Mouse (Mus musculus) spleen, adult 2 months (tissue): Measurements from ENCODE around the gene March6. TPM values are rescaled to one million over a fixed set of nuclear protein-coding genes. Genes with fewer than 3 reads are reported as not detected.

Source experiments
- DNase-seq, 2 experiments: peaks; one replicate each; pipeline versions ENCODE4 v3.0.0 to v3.0.0-alpha.2; 2012 to 2021; ENCODE audit warnings: low spot score in 2 of 2, low read depth in 1 of 2
- H3K27ac ChIP-seq: fragments of 200-500 bp; 2 replicates; pipeline ENCODE4 v1.5.1; 2012; ENCODE audit warnings: low read length, inconsistent platforms; ENCODE audit not compliant: insufficient read depth
- H3K27me3 ChIP-seq: fragments of 200-500 bp; 2 replicates; pipeline ENCODE4 v1.6.1; 2012; ENCODE audit warnings: mild to moderate bottlenecking, moderate library complexity, low read length, inconsistent platforms; ENCODE audit not compliant: control insufficient read depth, insufficient read depth
- H3K36me3 ChIP-seq: fragments of 200-500 bp; 2 replicates; pipeline ENCODE4 v1.6.1; 2012; ENCODE audit warnings: mild to moderate bottlenecking, low read length, inconsistent platforms; ENCODE audit not compliant: control insufficient read depth, insufficient read depth
- H3K4me1 ChIP-seq: fragments of 200-500 bp; 2 replicates; pipeline ENCODE4 v1.6.1; 2011; ENCODE audit warnings: inconsistent platforms; ENCODE audit not compliant: control insufficient read depth, insufficient read depth, insufficient read length
- H3K4me3 ChIP-seq: fragments of 200-500 bp; 2 replicates; pipeline ENCODE4 v1.5.1; 2011; ENCODE audit warnings: mild to moderate bottlenecking, inconsistent platforms; ENCODE audit not compliant: insufficient read depth, insufficient read length; ENCODE audit errors: extremely low read depth
- CTCF ChIP-seq: fragments of 200-500 bp; IDR thresholded peaks from 2 replicates; pipeline ENCODE4 v1.5.1; 2011; ENCODE audit warnings: mild to moderate bottlenecking, inconsistent platforms; ENCODE audit not compliant: insufficient read depth, insufficient read length, insufficient replicate concordance; ENCODE audit errors: extremely low read depth
- POLR2A ChIP-seq: fragments of 200-500 bp; IDR thresholded peaks from 2 replicates; pipeline ENCODE4 v1.6.1; 2011; ENCODE audit warnings: low read depth, low read length, inconsistent platforms
- WGBS: fragments of 180-500 bp; shearing (Covaris S2); methylation state at CpG from one replicate; pipeline ENCODE4 v1.1.7; 2018; 5-methylcytosine and 5-hydroxymethylcytosine counted together
- polyA plus RNA-seq: library from polyadenylated mRNA; depleted of rRNA; stranded (reverse); fragments of >200 nt; gene quantifications from 2 replicates; pipeline ENCODE4 v1.2.3, GENCODE M21; 2012

March6 gene
- polyA plus RNA-seq, 1 experiment = 8.7 TPM

DNA sequence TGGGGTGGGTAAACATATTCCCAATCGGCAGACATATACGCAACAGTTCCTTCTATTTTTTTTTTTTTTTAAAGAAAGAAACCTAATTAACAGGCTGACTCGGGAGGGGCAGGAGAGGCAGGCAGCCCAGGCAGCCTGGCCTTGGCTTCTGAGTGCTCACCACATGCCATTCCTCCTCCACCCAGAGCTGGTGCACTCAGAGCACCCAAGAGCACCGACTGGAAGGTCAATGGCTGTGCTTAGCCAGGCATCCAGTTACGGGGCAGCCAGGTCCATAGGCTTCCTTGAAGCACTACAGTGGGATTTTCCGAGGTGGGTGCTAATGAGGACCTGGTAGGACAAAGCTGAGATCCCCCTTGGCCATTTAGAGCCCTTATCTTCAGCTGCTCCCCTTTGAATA, 88.9 kb downstream of the March6 start:
- Histone ChIP-seq H3K27ac (no peak overlapping the region), H3K27me3 (no peaks in the 10 kb centered on the region), H3K4me1 (no peaks in the 10 kb centered on the region), H3K36me3 (no peaks in the 10 kb centered on the region), H3K4me3 (no peak overlapping the region)
- WGBS = 86% methylated on average over 6 of the region's 6 CpGs
- DNase-seq = no peak
- TF ChIP-seq CTCF (no peak), POLR2A (no peak)

DNA sequence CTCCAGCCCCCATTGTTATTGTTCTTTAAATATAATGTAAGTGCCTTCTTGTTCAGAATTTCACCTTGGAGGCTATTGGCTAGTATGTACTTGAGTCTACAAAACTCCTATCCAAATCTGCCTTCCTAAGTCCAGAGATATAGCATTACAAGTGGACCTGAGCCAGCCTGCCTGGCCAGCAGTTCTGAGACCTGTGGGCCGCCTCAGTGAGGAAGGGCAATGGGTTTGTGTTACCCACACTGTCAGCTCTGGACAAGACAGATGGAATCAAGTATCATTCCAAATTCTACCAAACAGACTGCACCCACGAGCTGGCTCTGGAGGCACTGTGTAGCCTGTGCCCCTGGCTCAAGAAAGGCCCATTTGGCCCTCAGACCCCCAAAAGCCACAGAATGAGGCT, 94.0 kb downstream of the March6 start:
- TF ChIP-seq CTCF = no peak
- TF ChIP-seq POLR2A = no peak
- Histone ChIP-seq H3K27ac (no peak overlapping the region), H3K27me3 (no peaks in the 10 kb centered on the region), H3K4me3 (no peak overlapping the region), H3K4me1 (no peaks in the 10 kb centered on the region), H3K36me3 (no peaks in the 10 kb centered on the region)
- DNase-seq = no peak
- WGBS = 89% methylated on average over 2 of the region's 2 CpGs

DNA sequence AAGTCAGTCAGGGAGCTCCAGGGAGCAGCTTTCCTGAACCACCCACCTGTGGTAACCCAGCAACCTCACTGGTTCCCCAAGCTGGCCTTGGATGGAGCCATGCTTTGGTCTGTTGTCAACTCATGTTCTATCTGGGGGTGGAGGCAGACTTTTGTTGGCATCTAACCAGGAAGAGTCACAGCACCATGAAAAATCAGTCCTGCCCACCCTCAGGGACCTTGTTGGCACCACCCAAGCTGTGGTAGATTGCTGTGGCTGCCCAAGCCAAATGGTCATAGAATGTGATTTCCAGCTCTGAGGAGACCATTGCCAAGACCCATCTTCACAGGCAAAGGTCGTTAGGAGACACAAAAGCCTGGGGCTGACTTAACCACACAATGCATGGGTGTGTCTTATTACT, 94.8 kb downstream of the March6 start:
- Histone ChIP-seq H3K36me3 (no peaks in the 10 kb centered on the region), H3K4me1 (no peaks in the 10 kb centered on the region), H3K27me3 (no peaks in the 10 kb centered on the region), H3K4me3 (no peak overlapping the region), H3K27ac (no peak overlapping the region)
- no peak for DNase-seq
- WGBS = 58% methylated on average over 1 of the region's 1 CpGs
- TF ChIP-seq POLR2A (no peak), CTCF (no peak)

DNA sequence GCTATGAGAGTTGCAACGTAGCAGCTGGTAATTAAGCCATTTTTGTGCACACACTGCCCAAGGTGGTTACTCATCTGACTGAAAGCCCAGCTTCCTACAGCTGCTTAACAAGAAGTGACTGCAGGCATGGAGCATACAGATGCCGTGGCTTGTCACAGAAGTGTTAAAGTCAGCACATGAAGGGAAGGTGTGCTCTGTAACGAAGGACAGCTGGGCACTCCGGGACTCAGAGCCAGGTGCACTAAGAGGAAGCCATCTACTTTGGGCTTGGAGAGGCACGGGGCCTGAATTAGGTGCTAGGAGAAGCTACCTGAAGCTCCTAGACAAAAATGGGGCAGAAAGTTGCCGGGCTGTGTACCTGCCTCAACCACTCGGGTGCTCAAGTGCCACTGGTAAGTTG, 97.1 kb downstream of the March6 start:
- Histone ChIP-seq H3K27me3 (no peaks in the 10 kb centered on the region), H3K36me3 (no peaks in the 10 kb centered on the region), H3K27ac (no peak overlapping the region), H3K4me1 (no peaks in the 10 kb centered on the region), H3K4me3 (no peak overlapping the region)
- WGBS = 60% methylated on average over 7 of the region's 7 CpGs
- DNase-seq = no peak
- no peak for TF ChIP-seq POLR2A
- no peak for TF ChIP-seq CTCF

DNA sequence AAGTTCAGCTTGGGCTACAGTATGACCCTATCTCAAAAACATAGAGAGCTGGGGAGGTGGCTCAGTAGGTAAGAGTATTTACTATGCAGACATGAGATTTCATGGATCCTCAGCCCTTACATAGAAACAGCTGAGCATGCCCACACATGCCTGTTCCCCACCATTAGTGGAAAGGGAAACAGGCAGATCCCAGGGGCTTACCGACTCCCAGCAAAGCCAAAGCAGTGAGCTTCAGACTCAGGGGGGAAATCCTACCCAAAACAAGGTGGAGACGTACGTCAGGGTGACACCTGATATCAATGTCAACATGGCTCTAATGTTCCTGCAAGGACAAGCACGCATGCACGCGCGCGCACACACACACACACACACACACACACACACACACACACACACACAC, 99.0 kb downstream of the March6 start:
- no peak overlapping the region for H3K4me3 ChIP-seq
- WGBS = 94% methylated on average over 8 of the region's 8 CpGs
- H3K36me3 ChIP-seq = no peaks in the 10 kb centered on the region
- no peaks in the 10 kb centered on the region for H3K4me1 ChIP-seq
- no peak overlapping the region for H3K27ac ChIP-seq
- no peak for DNase-seq
- TF ChIP-seq POLR2A (no peak), CTCF (no peak)
- H3K27me3 ChIP-seq = no peaks in the 10 kb centered on the region

DNA sequence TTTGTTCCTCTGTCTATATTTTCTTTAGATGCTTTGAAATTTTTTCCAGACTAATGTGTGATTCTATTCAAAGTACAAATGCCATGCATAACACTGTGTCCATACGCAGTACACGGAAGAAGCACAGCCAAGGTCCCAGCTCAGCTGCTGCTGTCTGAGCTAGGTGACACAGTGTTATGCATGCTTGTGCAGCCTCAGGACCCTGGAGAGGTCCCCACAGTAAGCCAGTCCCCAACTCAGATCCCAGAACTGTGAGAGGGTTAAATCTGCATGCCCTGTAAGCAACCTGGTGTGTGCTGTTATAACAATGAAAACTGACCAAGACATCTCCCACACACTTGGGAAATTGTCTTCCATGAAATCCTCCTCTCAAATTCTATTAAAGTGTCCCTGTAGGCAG, 100.8 kb downstream of the March6 start:
- H3K36me3 ChIP-seq = no peaks in the 10 kb centered on the region
- H3K4me3 ChIP-seq = no peak overlapping the region
- WGBS = 87% methylated on average over 2 of the region's 2 CpGs
- no peaks in the 10 kb centered on the region for H3K4me1 ChIP-seq
- H3K27ac ChIP-seq = no peak overlapping the region
- TF ChIP-seq POLR2A (no peak), CTCF (no peak)
- H3K27me3 ChIP-seq = no peaks in the 10 kb centered on the region
- no peak for DNase-seq

DNA sequence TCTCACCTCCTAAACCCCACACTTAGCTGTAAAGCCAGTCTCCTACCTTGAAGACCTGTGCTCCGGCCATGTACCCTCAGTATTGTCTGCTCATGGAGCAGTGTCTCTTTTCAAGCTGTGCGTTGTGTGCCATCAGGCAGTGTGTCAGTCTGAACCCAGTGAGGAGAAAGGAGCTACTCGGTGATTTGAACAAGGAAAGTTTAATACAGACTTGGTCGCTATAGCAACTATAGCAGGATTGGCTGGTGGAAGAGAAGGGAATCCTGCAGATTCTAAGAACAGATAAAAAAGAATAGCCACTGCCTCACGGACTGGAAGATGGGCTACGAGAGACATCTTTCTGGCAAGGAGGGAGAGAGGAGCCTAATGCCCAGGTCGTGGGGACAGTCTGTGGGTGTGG, 101.4 kb downstream of the March6 start:
- no peak for TF ChIP-seq CTCF
- no peak for TF ChIP-seq POLR2A
- Histone ChIP-seq H3K36me3 (no peaks in the 10 kb centered on the region), H3K27me3 (no peaks in the 10 kb centered on the region), H3K27ac (no peak overlapping the region), H3K4me3 (no peak overlapping the region), H3K4me1 (no peaks in the 10 kb centered on the region)
- WGBS = 88% methylated on average over 7 of the region's 7 CpGs
- DNase-seq = no peak
